Mouse (Mus musculus) limb, embryonic 13.5 days (tissue): ENCODE results near the gene Kif18a. TPM values are rescaled to one million over a fixed set of nuclear protein-coding genes. Genes with fewer than 3 reads are reported as not detected.

Source experiments
- ATAC-seq: fragments of 200-750 bp; cut with Nextera tagmentation; 2 replicates; pipeline ENCODE4 v1.8.0; 2017; ENCODE audit warnings: low read depth, moderate number of reproducible peaks, moderate TSS enrichment; ENCODE audit not compliant: low FRiP score
- H3K27ac ChIP-seq: fragments of 300-500 bp; sonication (generic); 2 replicates; pipeline ENCODE4 v1.5.1; 2015; ENCODE audit warnings: inconsistent platforms, mild to moderate bottlenecking, moderate library complexity
- H3K27me3 ChIP-seq: fragments of 300-500 bp; sonication (generic); 2 replicates; pipeline ENCODE4 v1.6.1; 2015; ENCODE audit warnings: mild to moderate bottlenecking, inconsistent platforms
- H3K36me3 ChIP-seq: fragments of 300-500 bp; sonication (generic); 2 replicates; pipeline ENCODE4 v1.6.1; 2015; ENCODE audit warnings: inconsistent platforms, mild to moderate bottlenecking, moderate library complexity
- H3K4me1 ChIP-seq: fragments of 300-500 bp; sonication (generic); 2 replicates; pipeline ENCODE4 v1.6.1; 2015; ENCODE audit warnings: inconsistent platforms
- H3K4me2 ChIP-seq: fragments of 300-500 bp; sonication (generic); replicated peaks from 2 replicates; pipeline ENCODE4 v1.6.1; 2015; ENCODE audit warnings: inconsistent platforms, mild to moderate bottlenecking, moderate library complexity
- H3K4me3 ChIP-seq: fragments of 300-500 bp; sonication (generic); 2 replicates; pipeline ENCODE4 v1.5.1; 2015; ENCODE audit warnings: moderate library complexity, mild to moderate bottlenecking, inconsistent platforms
- H3K9ac ChIP-seq: fragments of 300-500 bp; sonication (generic); 2 replicates; pipeline ENCODE4 v1.6.1; 2015; ENCODE audit warnings: mild to moderate bottlenecking, inconsistent platforms
- H3K9me3 ChIP-seq: fragments of 300-500 bp; sonication (generic); 2 replicates; pipeline ENCODE4 v1.6.1; 2016; ENCODE audit warnings: inconsistent platforms
- WGBS: fragments of 180-500 bp; shearing (Covaris S2); methylation state at CpG from one replicate; pipeline ENCODE4 v1.1.7; 2015; 5-methylcytosine and 5-hydroxymethylcytosine counted together
- polyA plus RNA-seq: library from polyadenylated mRNA; unstranded; fragments of >200 nt; fragmentation: Nextera tagmentation; extraction: Ambion mirVana; gene quantifications from 2 replicates; pipeline ENCODE4 v1.2.1, GENCODE M21; 2015

Gene Kif18a
- polyA plus RNA-seq, result 20.9 and 22.6 TPM in 2 replicates

DNA sequence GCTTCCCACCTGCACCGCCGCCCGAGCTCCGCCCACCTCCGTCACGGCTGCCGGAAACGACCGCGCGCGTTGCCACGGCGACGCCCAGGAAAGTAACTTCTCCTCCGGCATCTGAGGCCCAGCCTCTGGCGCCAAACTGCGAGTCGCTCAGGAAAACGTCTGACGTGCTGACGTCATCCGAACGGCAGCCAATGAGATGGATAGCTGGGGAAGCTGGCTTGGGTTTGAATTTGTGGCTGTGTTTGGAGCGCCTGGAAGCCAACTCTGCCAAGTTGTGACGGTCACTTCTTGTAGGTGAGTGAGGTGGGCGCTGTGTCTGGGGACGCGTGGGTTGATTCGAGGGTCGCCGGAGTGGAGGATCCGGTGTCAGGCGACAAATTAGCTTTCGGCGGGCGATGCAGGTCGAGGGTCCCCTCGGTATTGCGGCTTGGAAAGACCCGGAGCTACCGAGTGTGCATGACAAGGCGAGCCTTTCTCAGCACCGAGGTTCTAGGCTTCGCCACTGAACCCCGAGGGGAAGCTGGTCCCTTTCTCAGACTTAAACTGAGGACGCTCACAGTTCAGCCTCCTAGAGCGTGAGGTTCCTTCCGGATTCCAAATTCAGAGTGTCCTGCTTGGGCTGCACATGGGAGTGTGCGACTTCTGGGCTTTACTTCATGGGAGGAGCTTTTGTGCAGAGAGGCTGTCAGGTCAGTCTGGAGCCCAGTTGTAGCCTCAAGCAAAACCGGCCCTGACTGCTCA lies at the start of gene Kif18a, which contains the start of gene Mettl15:
Gene Kif18a (plus strand): TSS at position 139 of the 741 bp plus-strand sequence.
Gene Mettl15 (minus strand): TSS at position 149 of the 741 bp plus-strand sequence.
- H3K9me3 ChIP-seq, result no peaks in the 10 kb centered on the region
- peak within 1 kb of the TSS; percentile 77 for H3K4me2 ChIP-seq
- H3K4me3 ChIP-seq, result peak within 1 kb of the TSS; percentile 73
- no peaks in the 10 kb centered on the region for H3K27me3 ChIP-seq
- H3K27ac ChIP-seq, result peak within 1 kb of the TSS; percentile 65; the same call in 1 of the 2 replicates
- no peaks in the 10 kb centered on the region for H3K36me3 ChIP-seq
- peak within 1 kb of the TSS; percentile 79 for H3K9ac ChIP-seq
- peaks cover 14% of the 10 kb centered on the region for H3K4me1 ChIP-seq
- under 1% methylated on average over 51 of the region's 51 CpGs for WGBS
- ATAC-seq, result peak; percentile 98

DNA sequence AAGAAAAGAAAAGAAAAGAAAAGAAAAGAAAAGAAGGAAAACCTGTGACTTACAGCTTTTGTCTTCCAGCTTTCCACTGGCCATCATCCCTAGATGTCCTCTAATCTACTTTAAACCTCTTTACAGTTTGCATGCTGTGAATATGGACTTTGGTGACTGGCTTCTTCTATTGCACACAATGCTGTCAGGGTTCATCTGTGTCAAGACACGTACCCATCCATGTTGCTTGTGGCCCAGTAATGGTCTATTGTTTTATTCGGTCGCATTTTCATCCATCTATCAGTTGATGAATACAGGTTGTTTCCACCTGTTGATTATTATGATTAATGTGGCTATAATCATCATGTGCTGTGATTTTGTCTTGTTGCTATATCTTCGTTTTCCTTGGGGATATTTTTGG lies 46.7 kb upstream of the Kif18a start:
- Histone ChIP-seq H3K9ac (no peak overlapping the region), H3K4me2 (no peak overlapping the region), H3K4me3 (no peak overlapping the region), H3K27ac (no peak overlapping the region), H3K36me3 (no peaks in the 10 kb centered on the region), H3K4me1 (no peaks in the 10 kb centered on the region), H3K9me3 (no peaks in the 10 kb centered on the region), H3K27me3 (no peaks in the 10 kb centered on the region)
- no peak for ATAC-seq
- WGBS, result 81% methylated on average over 4 of the region's 4 CpGs

DNA sequence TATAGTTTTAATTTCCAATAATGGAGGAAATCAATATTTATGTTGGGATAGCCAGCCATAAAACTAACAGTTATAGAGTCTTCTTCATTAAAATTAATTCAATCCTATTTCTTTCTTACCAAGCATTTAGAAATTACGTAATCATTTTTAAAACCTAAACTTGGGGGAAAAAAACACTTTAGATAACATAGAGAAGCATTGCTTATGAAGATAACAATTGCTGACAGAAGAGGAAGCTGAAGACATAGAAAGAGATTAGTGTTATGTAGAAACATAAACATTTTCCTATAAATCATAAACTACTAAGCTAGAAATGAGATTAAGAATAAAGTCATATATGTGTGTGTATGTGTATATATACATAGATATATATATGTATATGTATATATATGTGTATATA lies 44.8 kb upstream of the Kif18a start:
- Histone ChIP-seq H3K27ac (no peak overlapping the region), H3K9ac (no peak overlapping the region), H3K36me3 (no peaks in the 10 kb centered on the region), H3K4me2 (no peak overlapping the region), H3K4me3 (no peak overlapping the region), H3K27me3 (no peaks in the 10 kb centered on the region), H3K9me3 (no peaks in the 10 kb centered on the region), H3K4me1 (no peaks in the 10 kb centered on the region)
- ATAC-seq, result no peak
- 95% methylated on average over 1 of the region's 1 CpGs for WGBS

DNA sequence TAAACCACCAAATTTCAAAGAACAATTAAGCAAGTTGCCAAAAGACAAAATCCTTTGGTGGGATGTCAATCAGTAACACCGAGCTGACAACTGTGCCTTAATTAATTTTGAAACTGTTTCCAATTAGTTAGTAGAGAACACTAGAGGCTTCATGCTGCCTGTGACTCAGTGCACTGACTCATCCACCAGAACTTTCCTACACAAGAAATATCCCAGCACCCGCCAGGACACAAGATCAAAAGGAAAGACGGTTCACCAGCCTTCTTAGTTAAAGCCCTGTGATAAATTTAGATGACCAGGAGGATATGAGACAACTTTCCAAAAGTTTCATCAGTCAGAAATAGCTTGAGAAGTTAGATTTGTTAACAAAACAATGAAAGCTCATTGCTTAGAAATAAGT lies 38.6 kb upstream of the Kif18a start:
- Histone ChIP-seq H3K9me3 (no peaks in the 10 kb centered on the region), H3K36me3 (no peaks in the 10 kb centered on the region), H3K4me1 (no peaks in the 10 kb centered on the region), H3K9ac (no peak overlapping the region), H3K27ac (no peak overlapping the region), H3K27me3 (no peaks in the 10 kb centered on the region), H3K4me3 (no peak overlapping the region), H3K4me2 (no peak overlapping the region)
- ATAC-seq, result no peak
- WGBS, result 25% methylated on average over 3 of the region's 3 CpGs

GRCm38 (mm10) chr2:109262779-109263178 lies 17.8 kb upstream of the Kif18a start:
- H3K4me1 ChIP-seq, result no peaks in the 10 kb centered on the region
- no peak overlapping the region for H3K4me3 ChIP-seq
- H3K27me3 ChIP-seq, result no peaks in the 10 kb centered on the region
- H3K9ac ChIP-seq, result no peak overlapping the region
- no peaks in the 10 kb centered on the region for H3K36me3 ChIP-seq
- H3K4me2 ChIP-seq, result no peak overlapping the region
- WGBS, result 84% methylated on average over 1 of the region's 1 CpGs
- no peak for ATAC-seq
- no peaks in the 10 kb centered on the region for H3K9me3 ChIP-seq
- no peak overlapping the region for H3K27ac ChIP-seq

GRCm38 (mm10) chr2:109273098-109273497 lies 7.4 kb upstream of the Kif18a start:
- no peak for ATAC-seq
- Histone ChIP-seq H3K9ac (no peak overlapping the region), H3K27ac (no peak overlapping the region), H3K27me3 (no peaks in the 10 kb centered on the region), H3K4me3 (no peak overlapping the region), H3K4me2 (no peak overlapping the region), H3K36me3 (no peaks in the 10 kb centered on the region), H3K9me3 (no peaks in the 10 kb centered on the region), H3K4me1 (no peaks in the 10 kb centered on the region)
- 88% methylated on average over 1 of the region's 1 CpGs for WGBS

GRCm38 (mm10) chr2:109277593-109277992 lies 2.9 kb upstream of the Kif18a start:
- no peak for ATAC-seq
- no peaks in the 10 kb centered on the region for H3K27me3 ChIP-seq
- peak overlapping the region; percentile 68 for H3K4me2 ChIP-seq
- 2% methylated on average over 7 of the region's 7 CpGs for WGBS
- H3K27ac ChIP-seq, result no peak overlapping the region
- H3K9me3 ChIP-seq, result no peaks in the 10 kb centered on the region
- H3K4me1 ChIP-seq, result peaks cover 14% of the 10 kb centered on the region
- H3K36me3 ChIP-seq, result no peaks in the 10 kb centered on the region
- H3K9ac ChIP-seq, result peak overlapping the region; percentile 65
- peak overlapping the region; percentile 58 for H3K4me3 ChIP-seq

DNA sequence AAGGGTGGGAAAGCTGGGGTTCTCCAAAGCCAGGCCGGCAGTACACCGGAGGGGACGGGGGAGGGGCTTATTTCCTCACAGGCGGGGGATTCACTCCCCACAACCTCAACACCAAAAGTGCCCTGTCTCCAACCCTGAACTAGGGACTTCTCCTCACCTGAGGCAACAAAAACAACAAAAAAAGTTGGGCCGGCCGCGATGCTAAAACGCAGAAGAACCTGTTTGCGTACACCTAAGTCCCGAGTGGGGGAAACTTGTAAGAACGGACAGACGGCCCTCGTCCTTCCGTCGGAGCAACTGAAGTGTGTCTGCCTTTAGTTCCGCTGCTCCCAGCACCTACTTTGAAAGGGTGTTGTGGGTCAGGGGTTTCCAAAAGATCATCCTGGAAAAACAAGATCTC lies 2.5 kb upstream of the Kif18a start:
- ATAC-seq, result no peak
- Histone ChIP-seq H3K27ac (no peak overlapping the region), H3K9ac (peak overlapping the region; percentile 65), H3K4me2 (peak overlapping the region; percentile 68), H3K27me3 (no peaks in the 10 kb centered on the region), H3K4me1 (peaks cover 14% of the 10 kb centered on the region), H3K4me3 (peak overlapping the region; percentile 58), H3K36me3 (no peaks in the 10 kb centered on the region), H3K9me3 (no peaks in the 10 kb centered on the region)
- under 1% methylated on average over 16 of the region's 16 CpGs for WGBS

DNA sequence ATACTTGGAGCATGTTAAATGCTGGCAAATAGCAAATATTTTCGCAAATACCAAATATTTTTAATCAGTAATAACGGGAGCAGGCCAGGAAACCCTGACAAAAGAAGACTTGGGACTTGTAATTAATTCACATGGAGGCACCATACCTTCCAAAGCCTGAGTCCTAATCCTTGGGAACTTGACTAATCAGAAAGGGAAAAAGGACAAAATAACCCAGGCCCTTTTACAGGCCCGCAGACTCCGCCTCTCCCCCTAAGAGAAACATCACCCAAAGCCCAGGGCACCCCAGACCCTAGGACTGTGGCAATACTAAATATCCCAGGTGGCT lies 302 bp upstream of the Kif18a start:
- H3K27ac ChIP-seq, result no peak overlapping the region; the same call in 1 of the 2 replicates
- peak overlapping the region; percentile 77 for H3K4me2 ChIP-seq
- H3K4me3 ChIP-seq, result peak overlapping the region; percentile 73
- H3K4me1 ChIP-seq, result peaks cover 14% of the 10 kb centered on the region
- no peaks in the 10 kb centered on the region for H3K36me3 ChIP-seq
- whole genome bisulfite sequencing, result 8% methylated on average over 4 of the region's 4 CpGs
- peak overlapping the region; percentile 79 for H3K9ac ChIP-seq
- no peak for ATAC-seq
- H3K27me3 ChIP-seq, result no peaks in the 10 kb centered on the region
- no peaks in the 10 kb centered on the region for H3K9me3 ChIP-seq

DNA sequence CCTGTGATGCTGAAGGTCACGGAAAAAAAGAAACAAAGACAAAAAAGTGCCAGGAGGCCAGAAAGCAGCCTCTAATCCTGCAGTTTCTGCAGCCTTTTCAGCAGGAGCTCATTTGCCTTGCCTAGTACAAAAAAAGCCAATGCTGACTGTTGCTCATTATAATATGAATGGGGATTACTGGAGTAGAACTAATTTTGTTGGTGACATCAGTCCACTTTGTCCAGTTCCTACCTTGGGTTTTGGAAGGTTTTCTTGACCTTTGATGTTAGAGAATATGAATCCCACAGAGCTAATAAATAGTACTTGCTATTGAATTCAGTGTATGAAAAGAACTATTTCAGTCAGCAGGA lies 778 bp downstream of the Kif18a start:
- Histone ChIP-seq H3K4me3 (peak overlapping the region; percentile 73), H3K4me1 (peaks cover 14% of the 10 kb centered on the region), H3K27ac (0 out of 2 replicates have a peak overlapping the region, but pooled peaks have one; percentile 65), H3K9ac (peak overlapping the region; percentile 79), H3K4me2 (peak overlapping the region; percentile 77), H3K9me3 (no peaks in the 10 kb centered on the region), H3K36me3 (no peaks in the 10 kb centered on the region), H3K27me3 (no peaks in the 10 kb centered on the region)
- ATAC-seq, result no peak
- WGBS, result 0% methylated on average over 1 of the region's 1 CpGs

DNA sequence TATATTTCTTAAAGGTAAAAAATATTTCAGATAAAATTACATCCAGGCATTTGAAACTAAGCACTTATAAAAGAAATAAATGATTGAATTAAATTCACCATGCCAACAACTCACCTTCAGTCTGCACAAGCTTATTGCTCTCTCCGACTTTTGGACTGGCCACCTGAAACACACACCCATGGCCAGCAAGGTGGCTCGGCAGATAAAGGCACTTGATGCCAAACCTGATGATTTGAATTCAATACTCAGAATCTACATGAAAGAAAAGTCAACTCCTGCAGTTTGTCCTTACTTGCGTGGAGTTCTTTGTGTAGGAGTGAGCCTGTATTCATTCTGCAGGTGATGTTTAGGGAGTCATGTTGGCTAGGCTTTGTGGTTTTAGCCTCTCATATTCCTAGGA lies 3.6 kb downstream of the Kif18a start:
- H3K27me3 ChIP-seq, result no peaks in the 10 kb centered on the region
- no peaks in the 10 kb centered on the region for H3K9me3 ChIP-seq
- no peak overlapping the region for H3K4me2 ChIP-seq
- 90% methylated on average over 3 of the region's 3 CpGs for WGBS
- H3K4me1 ChIP-seq, result peaks cover 11% of the 10 kb centered on the region
- ATAC-seq, result no peak
- H3K9ac ChIP-seq, result no peak overlapping the region
- H3K4me3 ChIP-seq, result no peak overlapping the region
- H3K36me3 ChIP-seq, result peaks cover under 1% of the 10 kb centered on the region; the same call in 1 of the 2 replicates
- no peak overlapping the region for H3K27ac ChIP-seq

GRCm38 (mm10) chr2:109289327-109289726 lies 8.8 kb downstream of the Kif18a start:
- 94% methylated on average over 6 of the region's 6 CpGs for WGBS
- Histone ChIP-seq H3K4me2 (no peak overlapping the region), H3K4me3 (no peak overlapping the region), H3K27ac (no peak overlapping the region), H3K27me3 (no peaks in the 10 kb centered on the region), H3K4me1 (no peaks in the 10 kb centered on the region), H3K9me3 (no peaks in the 10 kb centered on the region), H3K9ac (no peak overlapping the region), H3K36me3 (peaks cover 35% of the 10 kb centered on the region)
- no peak for ATAC-seq

GRCm38 (mm10) chr2:109296264-109296663 lies 15.7 kb downstream of the Kif18a start:
- Histone ChIP-seq H3K9me3 (no peaks in the 10 kb centered on the region), H3K4me3 (no peak overlapping the region), H3K27ac (no peak overlapping the region), H3K9ac (no peak overlapping the region), H3K4me2 (no peak overlapping the region), H3K36me3 (peaks cover 36% of the 10 kb centered on the region), H3K4me1 (no peaks in the 10 kb centered on the region), H3K27me3 (no peaks in the 10 kb centered on the region)
- 89% methylated on average over 5 of the region's 5 CpGs for WGBS
- no peak for ATAC-seq
